Mouse (Mus musculus): ENCODE measurements around the gene Lctl.

GRCm38 (mm10) chr9:64084661-64085399, 32.1 kb upstream of the Lctl start:
- no peak for TF ChIP-seq GATA1 (IDR thresholded peaks at IDR 0.05; ENCODE audit: borderline replicate concordance, low read length)
- TF ChIP-seq FLI1 (IDR thresholded peaks at IDR 0.05; ENCODE audit: low read length), result no peak
